ENCODE assay signal across 9 mouse cellular contexts in the genomic region with DNA sequence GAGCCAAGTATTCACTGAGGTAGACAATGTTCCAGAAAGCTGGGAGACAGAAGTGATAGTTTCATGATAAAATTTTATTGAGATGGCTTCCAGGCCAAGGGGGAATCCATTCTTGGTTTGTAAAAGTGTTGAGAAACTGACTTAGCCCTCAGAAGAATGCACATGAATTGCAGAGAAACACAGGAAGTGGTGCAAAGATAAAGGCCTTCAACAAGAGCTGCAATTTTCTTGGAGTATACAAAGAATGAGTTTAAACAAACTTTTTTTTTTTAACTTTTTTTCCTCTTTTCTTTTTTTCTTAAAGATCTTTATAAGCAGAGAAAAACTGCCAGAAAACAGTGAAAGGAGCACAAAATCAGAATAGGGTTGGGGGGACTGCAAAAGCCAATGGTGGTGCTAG. TPM values are rescaled to one million over a fixed set of nuclear protein-coding genes. Genes with fewer than 3 reads are reported as not detected.
A peak's percentile ranks its signal among the peaks of the same experiment; 100 is the strongest.
DNase-seq lines count a peak whose midpoint lies in the region; ATAC-seq and TF ChIP-seq lines count a peak whose summit lies in the region.
"Had no signal": no experiment of that assay in that cellular context is flagged by ENCODE, and none has a peak within 500 bp of the region (broad histone marks: within the 10 kb centered on the region; RNA-seq: fewer than 3 reads in every experiment).

No protein-coding gene starts in this region.

- H3K4me3 ChIP-seq in liver, adult 2 months (ENCODE audit: insufficient read depth, low read depth, low read length) = peak overlapping the region; percentile 93; the same call in 1 of the 2 replicates
- H3K4me3 ChIP-seq in embryonic facial prominence, embryonic 13.5 days = peak overlapping the region; percentile 84
- peak overlapping the region; percentile 76 for H3K4me3 ChIP-seq in limb, embryonic 10.5 days
- peak overlapping the region; percentile 82 for H3K4me3 ChIP-seq in neural tube, embryonic 14.5 days (ENCODE audit: low read depth, low read length)

- 0 out of 2 replicates have a peak, but pooled peaks cover 2% of the 10 kb centered on the region for H3K4me1 ChIP-seq in liver, adult 2 months (ENCODE audit: control insufficient read depth, insufficient read depth, low read length)
- no peaks in the 10 kb centered on the region for H3K4me1 ChIP-seq in embryonic facial prominence, embryonic 13.5 days
- H3K4me1 ChIP-seq in limb, embryonic 10.5 days = peaks cover 13% of the 10 kb centered on the region
- H3K4me1 ChIP-seq in neural tube, embryonic 14.5 days (ENCODE audit: control insufficient read depth, insufficient read depth, low read length) = peaks cover 4% of the 10 kb centered on the region; the same call in 1 of the 2 replicates

- H3K36me3 ChIP-seq in liver, adult 2 months (ENCODE audit: control insufficient read depth, insufficient read depth, low read length) = no peaks in the 10 kb centered on the region
- no peaks in the 10 kb centered on the region for H3K36me3 ChIP-seq in embryonic facial prominence, embryonic 13.5 days
- H3K36me3 ChIP-seq in limb, embryonic 10.5 days = no peaks in the 10 kb centered on the region
- H3K36me3 ChIP-seq in neural tube, embryonic 14.5 days (ENCODE audit: control insufficient read depth, insufficient read depth, low read length) = no peaks in the 10 kb centered on the region

- no peak for ATAC-seq in embryonic facial prominence, embryonic 13.5 days (ENCODE audit: insufficient number of reproducible peaks, insufficient read depth, low FRiP score, low TSS enrichment, low read depth)
- ATAC-seq in neural tube, embryonic 14.5 days (ENCODE audit: low read depth) = no peak

- peak overlapping the region; percentile 74 for H3K4me2 ChIP-seq in embryonic facial prominence, embryonic 13.5 days
- peak overlapping the region; percentile 58 for H3K4me2 ChIP-seq in neural tube, embryonic 14.5 days (ENCODE audit: low read depth, low read length)

- TF ChIP-seq POLR2A in liver, adult 2 months (IDR thresholded peaks at IDR 0.05; ENCODE audit: extremely low read depth, insufficient read depth, low read length) = no peak

- H3K79me2 ChIP-seq in liver, adult 2 months (ENCODE audit: control insufficient read depth, insufficient read depth, low read length) = no peaks in the 10 kb centered on the region

- H3K27me3 ChIP-seq in liver, adult 2 months (ENCODE audit: control insufficient read depth, insufficient read depth, low read length) = no peaks in the 10 kb centered on the region
- H3K27me3 ChIP-seq in embryonic facial prominence, embryonic 13.5 days = no peaks in the 10 kb centered on the region
- no peaks in the 10 kb centered on the region for H3K27me3 ChIP-seq in limb, embryonic 10.5 days (ENCODE audit: low read depth, poor library complexity, severe bottlenecking)
- H3K27me3 ChIP-seq in neural tube, embryonic 14.5 days (ENCODE audit: control insufficient read depth, insufficient read depth, low read length) = 0 out of 2 replicates have a peak, but pooled peaks cover 2% of the 10 kb centered on the region

- no peak overlapping the region for H3K9ac ChIP-seq in liver, adult 2 months (ENCODE audit: low read depth, low read length)
- H3K9ac ChIP-seq in embryonic facial prominence, embryonic 13.5 days = peak overlapping the region; percentile 91
- no peak overlapping the region for H3K9ac ChIP-seq in neural tube, embryonic 14.5 days (replicated peaks; ENCODE audit: low read depth, low read length)

- DNase-seq in liver, adult 2 months (ENCODE audit: extremely low read depth, low read depth, low spot score) = no peak
- DNase-seq in liver = no peak
- DNase-seq in limb, embryonic 10.5 days (ENCODE audit: low spot score) = no peak
- DNase-seq in left cerebral cortex, adult 8-10 months (ENCODE audit: low spot score in 2 of 2) = no peak
- DNase-seq in ovary, postnatal 36 days (ENCODE audit: low spot score) = no peak
- DNase-seq in urinary bladder, postnatal 4 days (ENCODE audit: low spot score in 2 of 2) = no peak
- DNase-seq: kidney, postnatal 10 days had no signal

- no peaks in the 10 kb centered on the region for H3K9me3 ChIP-seq in embryonic facial prominence, embryonic 13.5 days
- no peaks in the 10 kb centered on the region for H3K9me3 ChIP-seq in limb, embryonic 10.5 days (replicated peaks)
- H3K9me3 ChIP-seq in neural tube, embryonic 14.5 days (ENCODE audit: control insufficient read depth, low read length) = no peaks in the 10 kb centered on the region

- no peak overlapping the region for H3K27ac ChIP-seq in liver, adult 2 months (replicated peaks; ENCODE audit: insufficient read depth, low read depth, low read length)
- no peak overlapping the region for H3K27ac ChIP-seq in embryonic facial prominence, embryonic 13.5 days
- no peak overlapping the region for H3K27ac ChIP-seq in limb, embryonic 10.5 days
- H3K27ac ChIP-seq in neural tube, embryonic 14.5 days (ENCODE audit: low read depth, low read length) = no peak overlapping the region

- TF ChIP-seq CTCF in liver, adult 2 months (IDR thresholded peaks at IDR 0.05; ENCODE audit: low read depth, low read length) = no peak

RNA-seq across cellular contexts. Expression of a gene that starts 23.0 kb away (rescaled TPM):
- total RNA-seq in liver, adult 2 months (2014; rRNA removed) = under 0.01 TPM in 1 of 2 replicates, not detected in the other
- not detected in 2 replicates for polyA plus RNA-seq in liver, adult 2 months (2012; rRNA removed)
- polyA plus RNA-seq in embryonic facial prominence, embryonic 13.5 days (2015; fragmentation: Nextera tagmentation; extraction: Ambion mirVana) = not detected in 2 replicates
- polyA plus RNA-seq in limb, embryonic 10.5 days (2016; fragmentation: Nextera tagmentation; extraction: Ambion mirVana) = not detected in 2 replicates
- 3.0 and 3.3 TPM in 2 replicates for polyA plus RNA-seq in neural tube, embryonic 14.5 days (2014; fragmentation: Nextera tagmentation; extraction: Ambion mirVana)
- total RNA-seq in left cerebral cortex, adult 8-10 months (2022) = 1 to 10 TPM; 5.4 to 8.5 (median 6.4) TPM

RNA-seq across cellular contexts. Expression of a gene that starts 33.3 kb away (rescaled TPM):
- total RNA-seq in liver, adult 2 months (2014; rRNA removed) = 6.1 and 6.4 TPM in 2 replicates
- 1.9 and 2.7 TPM in 2 replicates for polyA plus RNA-seq in liver, adult 2 months (2012; rRNA removed)
- 24.4 and 29.3 TPM in 2 replicates for polyA plus RNA-seq in embryonic facial prominence, embryonic 13.5 days (2015; fragmentation: Nextera tagmentation; extraction: Ambion mirVana)
- polyA plus RNA-seq in limb, embryonic 10.5 days (2016; fragmentation: Nextera tagmentation; extraction: Ambion mirVana) = 26.6 and 30.3 TPM in 2 replicates
- 23.2 and 31.4 TPM in 2 replicates for polyA plus RNA-seq in neural tube, embryonic 14.5 days (2014; fragmentation: Nextera tagmentation; extraction: Ambion mirVana)
- total RNA-seq in left cerebral cortex, adult 8-10 months (2022) = 10 to 100 TPM; 23.9 to 26.8 (median 25.3) TPM
